Mouse (Mus musculus): ENCODE data around the gene Gm10912.
"Not testable (repeated sequence)": the region's sequence is repeated elsewhere in the genome, so short reads cannot be mapped to it uniquely, and the experiment has no call there.

GRCm38 (mm10) chr2:104096796-104097195 is 31.2 kb downstream of the Gm10912 start:
- TF ChIP-seq GATA1 (IDR thresholded peaks at IDR 0.05; ENCODE audit: borderline replicate concordance, low read length); FLI1 (IDR thresholded peaks at IDR 0.05; ENCODE audit: low read length): not testable (repeated sequence)
